Mouse (Mus musculus) gastrocnemius, postnatal 14 days (tissue): Measurements from ENCODE around the gene Ppfia1. TPM values are rescaled to one million over a fixed set of nuclear protein-coding genes. Genes with fewer than 3 reads are reported as not detected.

ENCODE experiments used
- DNase-seq: peaks from one replicate; pipeline ENCODE4 v3.0.0; 2021; ENCODE audit warnings: mixed read lengths
- intact Hi-C: fragments of 180-260 bp; cut with DNase I; formaldehyde crosslinking; loops from one replicate; pipeline ENCODE4 v1.15.1; 2025; ENCODE audit warnings: low total_unique reads
- total RNA-seq, 2 experiments: library from RNA; stranded (reverse); gene quantifications; 2 replicates each; pipeline ENCODE4 v1.2.3; 2021

Ppfia1 gene
- total RNA-seq, 2 experiments from 2014 or later = 25.6 to 29.6 TPM

- DNase-seq = peak; percentile 73
- intact Hi-C loops = no loop called here
Observed at GRCm38 (mm10) chr7:144449637-144450570, 103.6 kb downstream of the Ppfia1 start.

DNA sequence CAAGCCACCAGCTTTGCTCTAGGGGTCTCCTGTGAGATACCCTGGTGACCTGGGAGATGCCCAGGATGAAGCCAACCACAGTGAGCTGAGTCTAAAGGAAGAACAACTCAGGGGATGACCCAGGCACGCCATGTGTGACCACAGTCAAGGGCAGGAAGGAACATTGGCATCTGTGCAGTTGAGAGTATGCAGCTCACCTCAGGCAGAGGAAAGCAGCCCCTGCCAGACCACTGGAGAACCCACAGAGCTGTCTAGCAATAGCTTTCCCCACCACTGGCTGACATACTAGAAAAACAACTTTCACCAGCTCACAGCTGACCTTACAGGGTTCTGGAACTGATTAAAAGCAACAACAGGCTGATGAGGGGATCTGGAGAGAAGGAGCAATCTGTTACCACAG, 105.3 kb downstream of the Ppfia1 start:
- DNase-seq = no peak
- intact Hi-C loops = no loop called here

DNA sequence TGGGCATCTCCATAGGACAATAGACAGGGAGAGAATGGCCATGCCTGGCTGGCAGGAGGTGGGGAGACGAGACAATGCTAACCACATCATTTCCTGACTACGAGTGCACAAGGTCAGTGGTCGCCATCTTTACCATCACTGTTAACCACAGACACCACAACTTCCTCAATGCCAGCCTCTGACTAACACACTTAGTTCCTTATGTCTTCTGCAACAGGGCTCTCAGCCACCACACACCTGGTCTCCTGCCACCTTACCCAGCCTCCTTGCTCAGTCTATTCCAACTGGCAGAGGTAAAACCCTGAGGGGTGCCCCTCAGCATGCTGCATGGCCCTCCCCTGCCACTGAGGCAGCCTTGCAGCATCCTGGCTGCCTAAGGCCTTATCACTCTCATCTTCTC, 106.4 kb downstream of the Ppfia1 start:
- intact Hi-C loops = no loop called here
- no peak for DNase-seq

- DNase-seq = no peak
- intact Hi-C loops = no loop called here
Observed at GRCm38 (mm10) chr7:144444788-144445187, 108.7 kb downstream of the Ppfia1 start.

DNA sequence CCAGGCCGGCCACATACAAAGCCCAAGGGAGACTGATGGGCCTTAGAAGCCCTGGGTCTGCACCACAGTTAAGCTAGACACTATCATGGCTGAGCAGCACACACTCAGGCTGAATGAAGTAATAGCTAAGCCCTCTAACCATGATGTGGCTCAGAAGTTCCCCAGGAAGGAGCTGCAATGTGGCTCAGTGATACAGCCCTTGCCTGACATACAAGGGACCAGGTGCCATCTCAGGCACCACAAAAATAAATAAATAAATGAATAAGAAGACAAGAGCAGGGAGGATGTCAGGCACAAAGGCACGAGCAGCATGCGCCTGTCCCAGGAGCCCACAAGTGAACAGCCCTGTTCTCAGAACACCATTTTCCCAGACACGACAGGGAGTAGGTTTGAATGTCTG, 111.6 kb downstream of the Ppfia1 start:
- no peak for DNase-seq
- intact Hi-C loops = no loop called here

DNA sequence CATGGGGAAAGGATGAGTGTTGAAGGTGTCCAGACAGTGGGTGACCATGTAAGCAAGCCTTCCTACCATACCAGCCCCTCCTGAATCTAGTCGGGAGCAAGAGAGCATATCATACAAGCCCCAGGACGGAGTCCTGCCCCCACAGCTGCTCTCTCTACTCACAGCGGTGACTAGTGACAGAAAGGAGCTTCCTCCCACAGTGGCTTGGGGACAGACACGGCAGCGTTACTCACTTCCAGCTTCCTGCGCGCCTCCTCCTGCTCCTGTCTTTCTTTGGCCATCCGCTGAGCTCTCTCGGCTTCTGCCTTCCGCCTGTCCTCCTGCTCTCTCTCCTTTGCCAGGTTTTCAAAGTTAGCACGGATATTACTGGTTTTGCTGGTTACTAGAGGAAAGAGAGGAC, 112.1 kb downstream of the Ppfia1 start:
- intact Hi-C loops = no loop called here

GRCm38 (mm10) chr7:144438811-144439210, 114.7 kb downstream of the Ppfia1 start:
- DNase-seq = no peak
- intact Hi-C loops = no loop called here

More for the DNA sequence above, 112.1 kb downstream of the Ppfia1 start:
- DNase-seq = no peak

GRCm38 (mm10) chr7:144432920-144433319, 120.6 kb downstream of the Ppfia1 start:
- no peak for DNase-seq
- intact Hi-C loops = no loop called here

DNA sequence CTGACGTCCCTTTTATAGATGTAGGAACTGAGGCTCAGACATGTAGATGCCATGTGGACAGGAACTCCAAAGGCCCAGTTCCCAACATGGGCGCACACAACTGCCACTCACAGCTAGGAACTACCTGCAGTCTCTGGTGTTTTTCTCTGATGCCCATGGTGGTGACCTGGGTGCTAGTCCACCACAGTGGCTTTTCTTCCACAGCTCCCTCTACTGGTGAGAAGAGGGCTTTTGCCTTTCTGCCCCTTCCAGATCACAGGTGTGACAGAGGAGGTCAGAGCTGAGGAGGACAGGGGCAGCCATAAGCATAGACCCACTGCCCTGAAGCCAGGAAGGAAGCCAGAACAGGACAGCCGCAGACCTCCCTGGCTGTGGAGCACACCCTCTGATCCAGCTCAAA, 126.1 kb downstream of the Ppfia1 start:
- no peak for DNase-seq
- intact Hi-C loops = loop anchor here (2.0 to 10.0 kb wide), 2 partner anchors 211 to 343 kb away; no protein-coding TSS in a partner anchor

Other genes starting within 250 kb of the Ppfia1 start
- 10 to 100 TPM; 32.6 to 35.8 TPM for gene Cttn, start 82.7 kb downstream of the Ppfia1 start, total RNA-seq
- gene Fadd, start 28.7 kb upstream of the Ppfia1 start, total RNA-seq = 1 to 10 TPM; 3.1 to 3.9 TPM
- 10 to 100 TPM in 1 of 2 experiments, 1 to 10 TPM in 1; 8.5 to 10.1 TPM for gene Ano1, start 198.2 kb upstream of the Ppfia1 start, total RNA-seq